Mouse (Mus musculus) midbrain, embryonic 10.5 days (tissue): Measurements from ENCODE around the gene Aldh4a1. TPM values are rescaled to one million over a fixed set of nuclear protein-coding genes. Genes with fewer than 3 reads are reported as not detected.
A peak's percentile ranks its signal among the peaks of the same experiment; 100 is the strongest.

Source experiments
- DNase-seq: peaks from one replicate; pipeline ENCODE4 v3.0.0-alpha.2; 2017; ENCODE audit warnings: low spot score
- H3K27ac ChIP-seq: fragments of 300-500 bp; sonication (generic); replicated peaks from 2 replicates; pipeline ENCODE4 v1.5.1; 2016; ENCODE audit warnings: mild to moderate bottlenecking
- H3K27me3 ChIP-seq: fragments of 300-500 bp; sonication (generic); 2 replicates; pipeline ENCODE4 v1.6.1; 2016; ENCODE audit warnings: low read depth, mild to moderate bottlenecking; ENCODE audit not compliant: poor library complexity, severe bottlenecking
- H3K36me3 ChIP-seq: fragments of 300-500 bp; sonication (generic); 2 replicates; pipeline ENCODE4 v1.6.1; 2016; ENCODE audit warnings: mild to moderate bottlenecking, moderate library complexity
- H3K4me1 ChIP-seq: fragments of 300-500 bp; sonication (generic); 2 replicates; pipeline ENCODE4 v1.6.1; 2016
- H3K4me3 ChIP-seq: fragments of 300-500 bp; sonication (generic); 2 replicates; pipeline ENCODE4 v1.5.1; 2016; ENCODE audit warnings: mild to moderate bottlenecking, moderate library complexity
- H3K9me3 ChIP-seq: fragments of 300-500 bp; sonication (generic); replicated peaks from 2 replicates; pipeline ENCODE4 v1.6.1; 2016; ENCODE audit warnings: mild to moderate bottlenecking
- WGBS: fragments of 180-500 bp; shearing (Covaris S2); methylation state at CpG from one replicate; pipeline ENCODE4 v1.1.7; 2016; 5-methylcytosine and 5-hydroxymethylcytosine counted together
- polyA plus RNA-seq: library from polyadenylated mRNA; unstranded; fragments of >200 nt; fragmentation: Nextera tagmentation; extraction: Ambion mirVana; gene quantifications from 2 replicates; pipeline ENCODE4 v1.2.1, GENCODE M21; 2016

Gene Aldh4a1
- polyA plus RNA-seq, 1 experiment from 2014 or later = 24.2 TPM

GRCm38 (mm10) chr4:139667632-139668031 is 45.0 kb downstream of the Aldh4a1 start:
- no peak overlapping the region for H3K27ac ChIP-seq
- 65% methylated on average over 6 of the region's 6 CpGs for WGBS
- H3K36me3 ChIP-seq = no peaks in the 10 kb centered on the region
- H3K9me3 ChIP-seq = no peaks in the 10 kb centered on the region
- no peaks in the 10 kb centered on the region; the same call in 1 of the 2 replicates for H3K27me3 ChIP-seq
- no peak for DNase-seq
- H3K4me3 ChIP-seq = no peak overlapping the region
- no peaks in the 10 kb centered on the region for H3K4me1 ChIP-seq

- Histone ChIP-seq H3K27me3 (peaks cover 18% of the 10 kb centered on the region), H3K36me3 (no peaks in the 10 kb centered on the region), H3K4me1 (no peaks in the 10 kb centered on the region), H3K27ac (no peak overlapping the region), H3K4me3 (no peak overlapping the region), H3K9me3 (no peaks in the 10 kb centered on the region)
- DNase-seq = peak; percentile 75
- WGBS = 23% methylated on average over 6 of the region's 6 CpGs
Measured at GRCm38 (mm10) chr4:139669847-139670246, 47.2 kb downstream of the Aldh4a1 start.

GRCm38 (mm10) chr4:139675696-139676095 is 53.0 kb downstream of the Aldh4a1 start:
- 0 out of 2 replicates have a peak, but pooled peaks cover 4% of the 10 kb centered on the region for H3K4me1 ChIP-seq
- peaks cover 25% of the 10 kb centered on the region for H3K27me3 ChIP-seq
- no peak overlapping the region for H3K4me3 ChIP-seq
- DNase-seq = no peak
- no peaks in the 10 kb centered on the region for H3K36me3 ChIP-seq
- H3K27ac ChIP-seq = no peak overlapping the region
- WGBS = 82% methylated on average over 9 of the region's 9 CpGs
- peaks cover 18% of the 10 kb centered on the region for H3K9me3 ChIP-seq

- Histone ChIP-seq H3K4me1 (peaks cover 6% of the 10 kb centered on the region), H3K4me3 (no peak overlapping the region), H3K27me3 (peaks cover 15% of the 10 kb centered on the region), H3K36me3 (no peaks in the 10 kb centered on the region), H3K9me3 (peaks cover 22% of the 10 kb centered on the region), H3K27ac (no peak overlapping the region)
- DNase-seq = no peak
- 82% methylated on average over 22 of the region's 22 CpGs for WGBS
Measured at GRCm38 (mm10) chr4:139683728-139684638, 61.3 kb downstream of the Aldh4a1 start.

- peaks cover 17% of the 10 kb centered on the region for H3K9me3 ChIP-seq
- peaks cover 8% of the 10 kb centered on the region for H3K4me1 ChIP-seq
- no peaks in the 10 kb centered on the region for H3K36me3 ChIP-seq
- H3K4me3 ChIP-seq = no peak overlapping the region
- WGBS = 13% methylated on average over 3 of the region's 3 CpGs
- peaks cover 17% of the 10 kb centered on the region for H3K27me3 ChIP-seq
- DNase-seq = peak; percentile 79
- H3K27ac ChIP-seq = no peak overlapping the region
Measured at GRCm38 (mm10) chr4:139684639-139685017, 62.0 kb downstream of the Aldh4a1 start.

GRCm38 (mm10) chr4:139688058-139688457 is 65.4 kb downstream of the Aldh4a1 start:
- no peaks in the 10 kb centered on the region for H3K36me3 ChIP-seq
- 68% methylated on average over 9 of the region's 9 CpGs for WGBS
- peaks cover 19% of the 10 kb centered on the region for H3K4me1 ChIP-seq
- no peaks in the 10 kb centered on the region for H3K9me3 ChIP-seq
- DNase-seq = no peak
- H3K4me3 ChIP-seq = no peak overlapping the region
- no peak overlapping the region for H3K27ac ChIP-seq
- peaks cover 52% of the 10 kb centered on the region for H3K27me3 ChIP-seq

GRCm38 (mm10) chr4:139689627-139690269 is 67.1 kb downstream of the Aldh4a1 start:
- peaks cover 27% of the 10 kb centered on the region for H3K4me1 ChIP-seq
- peaks cover 68% of the 10 kb centered on the region for H3K27me3 ChIP-seq
- no peak overlapping the region for H3K27ac ChIP-seq
- no peaks in the 10 kb centered on the region for H3K9me3 ChIP-seq
- DNase-seq = no peak
- WGBS = 39% methylated on average over 7 of the region's 7 CpGs
- no peak overlapping the region for H3K4me3 ChIP-seq
- no peaks in the 10 kb centered on the region for H3K36me3 ChIP-seq

- DNase-seq = no peak
- Histone ChIP-seq H3K27ac (peak overlapping the region; percentile 7; the same call in 1 of the 2 replicates), H3K27me3 (peaks cover 69% of the 10 kb centered on the region), H3K4me3 (no peak overlapping the region), H3K36me3 (no peaks in the 10 kb centered on the region), H3K9me3 (no peaks in the 10 kb centered on the region), H3K4me1 (peaks cover 32% of the 10 kb centered on the region)
- WGBS = 14% methylated on average over 5 of the region's 5 CpGs
Measured at GRCm38 (mm10) chr4:139693315-139693714, 70.6 kb downstream of the Aldh4a1 start.

- Histone ChIP-seq H3K27ac (peak overlapping the region; percentile 59), H3K9me3 (no peaks in the 10 kb centered on the region), H3K36me3 (no peaks in the 10 kb centered on the region), H3K4me1 (peaks cover 26% of the 10 kb centered on the region), H3K4me3 (no peak overlapping the region), H3K27me3 (peaks cover 48% of the 10 kb centered on the region)
- peak; percentile 44 for DNase-seq
- WGBS = 7% methylated on average over 9 of the region's 9 CpGs
Measured at GRCm38 (mm10) chr4:139697755-139698154, 75.1 kb downstream of the Aldh4a1 start.

- peaks cover 17% of the 10 kb centered on the region for H3K4me1 ChIP-seq
- H3K9me3 ChIP-seq = no peaks in the 10 kb centered on the region
- no peak overlapping the region for H3K4me3 ChIP-seq
- no peak overlapping the region for H3K27ac ChIP-seq
- DNase-seq = no peak
- H3K27me3 ChIP-seq = peaks cover 40% of the 10 kb centered on the region
- no peaks in the 10 kb centered on the region for H3K36me3 ChIP-seq
- WGBS = 67% methylated on average over 8 of the region's 8 CpGs
Measured at GRCm38 (mm10) chr4:139698602-139699001, 75.9 kb downstream of the Aldh4a1 start.
